Mouse (Mus musculus): Measurements from ENCODE around the gene Ucp2. TPM values are rescaled to one million over a fixed set of nuclear protein-coding genes. Genes with fewer than 3 reads are reported as not detected.

Gene Ucp2
- polyA plus RNA-seq, 1 experiment from 2014 or later: 208 TPM

Other genes starting within 250 kb of the Ucp2 start
- gene P4ha3, start 207.8 kb upstream of the Ucp2 start, polyA plus RNA-seq (2014; fragmentation: Nextera tagmentation; extraction: Ambion mirVana): 8.7 and 10.0 TPM in 2 replicates
- 30.6 and 34.2 TPM in 2 replicates for gene C2cd3, start 121.1 kb upstream of the Ucp2 start, polyA plus RNA-seq (2014; fragmentation: Nextera tagmentation; extraction: Ambion mirVana)
- gene Ppme1, start 121.0 kb upstream of the Ucp2 start, polyA plus RNA-seq (2014; fragmentation: Nextera tagmentation; extraction: Ambion mirVana): 51.2 and 54.9 TPM in 2 replicates
- not detected in 2 replicates for gene Ucp3, start 20.3 kb upstream of the Ucp2 start, polyA plus RNA-seq (2014; fragmentation: Nextera tagmentation; extraction: Ambion mirVana)
- 0.35 and 0.42 TPM in 2 replicates for gene Dnajb13, start 21.6 kb downstream of the Ucp2 start, polyA plus RNA-seq (2014; fragmentation: Nextera tagmentation; extraction: Ambion mirVana)
- gene Coa4, start 43.7 kb downstream of the Ucp2 start, polyA plus RNA-seq (2014; fragmentation: Nextera tagmentation; extraction: Ambion mirVana): 23.9 and 24.3 TPM in 2 replicates
- gene Rab6a, start 114.1 kb downstream of the Ucp2 start, polyA plus RNA-seq (2014; fragmentation: Nextera tagmentation; extraction: Ambion mirVana): 109 and 125 TPM in 2 replicates
- 89.8 and 94.8 TPM in 2 replicates for gene Mrpl48, start 115.0 kb downstream of the Ucp2 start, polyA plus RNA-seq (2014; fragmentation: Nextera tagmentation; extraction: Ambion mirVana)
- gene Plekhb1, start 169.1 kb downstream of the Ucp2 start, polyA plus RNA-seq (2014; fragmentation: Nextera tagmentation; extraction: Ambion mirVana): 13.2 and 15.5 TPM in 2 replicates
- gene Fam168a, start 213.3 kb downstream of the Ucp2 start, polyA plus RNA-seq (2014; fragmentation: Nextera tagmentation; extraction: Ambion mirVana): 59.9 and 64.8 TPM in 2 replicates